Mouse (Mus musculus) thymus, adult 2 months (tissue): ENCODE measurements around the gene Snw1. TPM values are rescaled to one million over a fixed set of nuclear protein-coding genes. Genes with fewer than 3 reads are reported as not detected.
A peak's percentile ranks its signal among the peaks of the same experiment; 100 is the strongest.
"Not testable (repeated sequence)": the region's sequence is repeated elsewhere in the genome, so short reads cannot be mapped to it uniquely, and the experiment has no call there.

Source experiments
- DNase-seq: peaks from one replicate; pipeline ENCODE4 v3.0.0; 2021
- H3K27ac ChIP-seq: fragments of 200-500 bp; 2 replicates; pipeline ENCODE4 v1.5.1; 2012; ENCODE audit warnings: low read length, control low read depth; ENCODE audit not compliant: control insufficient read depth, insufficient read depth
- H3K27me3 ChIP-seq: fragments of 200-500 bp; 2 replicates; pipeline ENCODE4 v1.6.1; 2012; ENCODE audit warnings: mild to moderate bottlenecking, low read length, moderate library complexity, mixed read lengths; ENCODE audit not compliant: control insufficient read depth, insufficient read depth
- H3K36me3 ChIP-seq: fragments of 200-500 bp; 2 replicates; pipeline ENCODE4 v1.6.1; 2012; ENCODE audit warnings: mild to moderate bottlenecking, low read length, moderate library complexity; ENCODE audit not compliant: control insufficient read depth, insufficient read depth
- H3K4me1 ChIP-seq: fragments of 200-500 bp; replicated peaks from 2 replicates; pipeline ENCODE4 v1.6.1; 2012; ENCODE audit warnings: low read length; ENCODE audit not compliant: control insufficient read depth, insufficient read depth
- H3K4me3 ChIP-seq: fragments of 200-500 bp; 2 replicates; pipeline ENCODE4 v1.5.1; 2012; ENCODE audit warnings: mild to moderate bottlenecking, low read length, control low read depth, moderate library complexity; ENCODE audit not compliant: control insufficient read depth, insufficient read depth
- CTCF ChIP-seq: fragments of 200-500 bp; IDR thresholded peaks from 2 replicates; pipeline ENCODE4 v1.5.1; 2012; ENCODE audit warnings: mild to moderate bottlenecking, control low read depth, low read length, moderate library complexity, borderline replicate concordance; ENCODE audit not compliant: control insufficient read depth, poor library complexity, insufficient read depth; ENCODE audit errors: extremely low read depth
- POLR2A ChIP-seq: fragments of 200-500 bp; IDR thresholded peaks from 2 replicates; pipeline ENCODE4 v1.6.1; 2012; ENCODE audit warnings: mild to moderate bottlenecking, low read length, control low read depth, moderate library complexity; ENCODE audit not compliant: control insufficient read depth, poor library complexity, insufficient read depth; ENCODE audit errors: extremely low read depth
- WGBS: fragments of 180-500 bp; shearing (Covaris S2); methylation state at CpG from one replicate; pipeline ENCODE4 v1.1.7; 2018; 5-methylcytosine and 5-hydroxymethylcytosine counted together
- polyA plus RNA-seq: library from polyadenylated mRNA; depleted of rRNA; stranded (reverse); fragments of >200 nt; gene quantifications from 2 replicates; pipeline ENCODE4 v1.2.3, GENCODE M21; 2012; rRNA removed

Gene Snw1
- polyA plus RNA-seq: 14.3 and 16.8 TPM in 2 replicates

DNA sequence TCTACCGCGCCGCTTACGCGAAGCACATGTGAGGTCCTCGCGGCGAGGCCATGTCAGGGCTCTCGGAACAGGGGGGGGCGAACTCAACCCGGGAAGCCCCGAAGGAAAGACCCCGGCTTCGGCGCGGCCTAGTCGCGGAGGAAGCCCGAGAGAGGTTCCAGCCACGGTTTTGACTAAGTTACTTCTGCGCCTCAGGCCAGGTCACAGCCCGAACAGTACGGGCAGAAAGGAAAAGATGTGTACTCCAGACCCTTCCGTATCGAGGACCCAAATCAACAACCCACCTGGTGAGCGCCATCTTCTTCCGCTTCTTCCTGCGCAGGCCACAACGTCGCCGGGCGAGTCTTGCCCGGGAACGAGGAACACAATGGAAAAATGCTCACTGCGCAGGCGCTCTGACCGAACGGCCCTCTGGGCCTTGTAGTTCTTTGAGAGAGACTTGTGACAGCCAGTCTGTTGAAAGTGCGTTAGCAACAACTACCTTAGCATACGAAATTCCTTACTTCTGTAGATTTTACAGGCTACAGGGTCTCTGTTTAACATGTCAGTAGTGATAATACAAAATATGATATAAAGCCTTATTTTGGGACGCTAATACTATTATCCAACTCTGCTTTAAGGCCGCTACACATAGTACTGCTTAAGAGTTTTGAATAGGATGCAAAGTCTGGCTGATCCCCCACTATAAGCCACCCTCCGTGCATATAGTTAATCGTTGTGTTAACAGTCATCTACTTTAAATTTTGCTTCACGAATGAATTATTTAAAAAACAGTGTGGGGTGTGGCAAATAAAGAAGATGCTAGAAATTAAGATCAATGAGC, at the start of gene Snw1:
Gene Snw1, minus strand, starts transcription at position 311 of the 823 bp plus-strand sequence.
- Histone ChIP-seq H3K27ac (peak within 1 kb of the TSS; percentile 77), H3K4me1 (peaks cover 6% of the 10 kb centered on the region), H3K27me3 (no peaks in the 10 kb centered on the region), H3K4me3 (peak within 1 kb of the TSS; percentile 78), H3K36me3 (peaks cover 12% of the 10 kb centered on the region)
- WGBS: 4% methylated on average over 45 of the region's 45 CpGs
- DNase-seq: peak; percentile 93
- TF ChIP-seq POLR2A (peak; percentile 85), CTCF (0 out of 2 replicates have a peak, but pooled peaks have one; percentile 23)

DNA sequence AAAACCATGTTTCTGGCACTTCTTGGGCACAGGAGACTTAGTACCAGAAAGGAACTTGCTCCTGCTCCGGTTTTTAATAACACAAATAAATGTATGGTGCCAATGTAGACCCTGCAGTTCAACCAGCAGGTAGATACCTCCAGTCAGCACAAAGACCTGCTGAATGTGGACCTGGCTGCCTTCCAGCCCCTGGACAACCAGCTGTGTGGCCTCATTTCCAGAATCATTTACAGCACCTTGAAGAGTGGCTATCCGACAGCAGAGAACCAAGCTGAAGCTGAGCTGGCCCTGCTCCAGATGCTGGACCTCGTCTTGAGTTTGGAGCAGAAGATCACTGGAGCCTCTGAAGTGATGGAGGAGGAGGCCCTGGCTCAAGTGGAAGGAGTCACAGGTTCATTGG, 47.5 kb upstream of the Snw1 start:
- WGBS: 72% methylated on average over 3 of the region's 3 CpGs
- H3K36me3 ChIP-seq, H3K27me3 ChIP-seq, H3K4me3 ChIP-seq, H3K27ac ChIP-seq, H3K4me1 ChIP-seq, DNase-seq: not testable (repeated sequence)

DNA sequence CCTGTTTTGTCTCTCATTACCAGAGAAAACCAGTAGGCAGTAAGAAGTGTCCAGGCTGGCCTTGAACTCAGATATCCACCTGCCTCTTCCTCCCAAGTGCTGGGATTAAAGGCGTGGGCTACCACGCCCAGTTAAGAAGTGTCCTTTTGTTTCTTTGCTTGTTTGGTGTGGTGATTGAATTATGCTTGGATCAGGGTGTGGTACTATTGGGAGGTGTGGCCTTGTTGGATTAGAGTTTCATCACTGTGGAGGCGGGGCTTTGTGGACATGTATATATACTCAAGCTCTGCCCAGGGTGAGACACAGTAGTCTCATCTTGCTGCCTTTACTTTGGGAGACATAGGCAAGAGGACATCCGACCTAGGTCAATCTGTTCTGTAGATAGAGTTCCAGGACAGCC, 41.9 kb upstream of the Snw1 start, which contains the start of gene Gm8300:
Gene Gm8300, plus strand, starts transcription at position 301 of the 400 bp plus-strand sequence.
- H3K4me3 ChIP-seq, H3K4me1 ChIP-seq, DNase-seq, H3K36me3 ChIP-seq, H3K27me3 ChIP-seq, H3K27ac ChIP-seq: not testable (repeated sequence)
- 92% methylated on average over 4 of the region's 4 CpGs for WGBS

DNA sequence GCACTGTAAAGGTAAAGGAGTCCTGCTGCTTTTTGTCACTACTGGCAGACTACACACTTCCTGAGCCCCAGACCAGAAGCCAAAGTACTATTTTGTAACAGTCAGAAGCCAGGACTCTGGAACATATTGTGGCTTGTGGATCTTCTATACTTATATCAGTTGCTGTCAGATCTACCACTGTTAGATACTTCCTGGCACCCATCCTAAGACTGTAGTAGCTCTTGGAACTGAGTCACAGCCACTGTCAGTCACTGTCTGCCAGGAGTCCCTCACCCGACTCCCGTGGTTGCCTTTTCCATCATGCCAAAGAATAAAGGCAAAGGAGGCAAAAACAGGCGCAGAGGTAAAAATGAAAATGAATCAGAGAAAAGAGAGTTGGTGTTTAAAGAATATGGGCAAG, 22.3 kb upstream of the Snw1 start, which contains the start of gene Gm5788:
Gene Gm5788, plus strand, starts transcription at position 301 of the 400 bp plus-strand sequence.
- not testable (repeated sequence) for H3K36me3 ChIP-seq, H3K4me1 ChIP-seq, H3K27me3 ChIP-seq, H3K27ac ChIP-seq, H3K4me3 ChIP-seq, DNase-seq
- WGBS: 91% methylated on average over 3 of the region's 3 CpGs

DNA sequence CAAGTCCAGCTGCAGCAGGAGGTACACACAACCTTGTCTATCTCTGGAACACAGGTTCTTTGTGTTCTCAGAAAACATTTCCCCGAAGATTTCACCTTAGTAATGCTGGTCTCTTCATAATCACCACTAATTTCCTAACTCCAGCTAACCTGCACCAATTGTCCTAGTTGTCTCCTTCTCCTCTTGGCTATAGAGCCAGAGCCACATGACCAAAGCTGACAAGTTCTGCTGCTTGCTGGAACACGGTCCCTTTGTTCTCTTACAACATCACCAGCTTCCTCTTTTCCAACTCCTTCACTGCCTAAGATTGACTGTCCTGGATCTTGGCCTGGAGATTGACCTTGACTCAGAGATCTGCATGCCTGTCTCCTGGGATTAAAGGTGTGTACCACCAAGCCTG, 16.6 kb upstream of the Snw1 start:
- not testable (repeated sequence) for H3K36me3 ChIP-seq, H3K4me1 ChIP-seq, H3K27me3 ChIP-seq, DNase-seq, H3K27ac ChIP-seq, H3K4me3 ChIP-seq
- WGBS: 39% methylated on average over 2 of the region's 2 CpGs

DNA sequence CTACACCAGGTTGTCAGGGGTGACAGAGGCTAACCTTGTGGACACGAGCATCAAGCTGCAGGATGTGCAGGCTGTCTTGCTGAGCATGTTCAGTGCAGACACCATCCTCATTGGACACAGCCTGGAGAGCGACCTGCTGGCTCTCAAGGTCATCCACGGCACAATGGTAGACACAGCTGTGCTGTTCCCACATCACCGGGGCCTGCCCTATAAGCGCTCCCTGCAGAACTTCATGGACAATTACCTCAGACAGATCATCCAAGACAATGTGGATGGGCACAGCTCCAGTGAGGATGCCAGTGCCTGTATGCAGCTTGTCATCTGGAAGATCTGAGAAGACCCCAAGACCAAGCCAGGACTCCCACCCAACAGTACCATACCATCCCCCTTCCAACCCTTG, 10.4 kb upstream of the Snw1 start:
- not testable (repeated sequence) for H3K4me3 ChIP-seq, H3K27ac ChIP-seq, DNase-seq, H3K36me3 ChIP-seq, H3K27me3 ChIP-seq, H3K4me1 ChIP-seq
- 91% methylated on average over 5 of the region's 5 CpGs for WGBS

DNA sequence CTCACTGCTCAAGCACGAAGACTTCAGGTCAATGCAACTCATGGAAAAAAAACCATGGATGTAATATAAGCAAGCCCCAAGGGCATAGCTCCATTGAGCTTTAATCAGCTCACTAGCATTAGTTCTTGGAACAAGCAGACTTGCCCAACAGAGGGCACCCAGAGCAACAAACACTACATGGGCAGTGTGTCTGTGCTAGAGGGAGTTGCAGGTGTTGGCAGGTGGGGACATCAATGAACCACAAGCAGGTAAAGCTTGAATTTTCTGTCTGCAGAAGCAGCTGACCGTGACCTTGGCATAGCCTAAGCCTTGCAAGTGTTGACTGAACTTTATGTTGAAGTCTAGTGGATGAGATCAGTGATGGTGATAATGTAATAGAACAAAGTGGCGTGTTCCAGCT, 2.7 kb upstream of the Snw1 start:
- 87% methylated on average over 3 of the region's 3 CpGs for WGBS
- DNase-seq: no peak
- TF ChIP-seq POLR2A (no peak), CTCF (no peak)
- Histone ChIP-seq H3K4me3 (no peak overlapping the region), H3K27me3 (no peaks in the 10 kb centered on the region), H3K27ac (no peak overlapping the region), H3K4me1 (peaks cover 6% of the 10 kb centered on the region), H3K36me3 (no peaks in the 10 kb centered on the region)
